Mouse (Mus musculus) CH12F3 (cell line): ENCODE measurements at regions not wholly inside any gene's neighbourhood (a gene's known extent, or its start where the extent isn't known, plus 50 kb on each side); places are given as distances from the start of the nearest gene placed in this dataset.

ENCODE experiments used
- in situ Hi-C: fragments of 300-500 bp; cut with MboI; formaldehyde crosslinking; loops from 2 replicates; pipeline ENCODE4 v1.14.3; 2020; ENCODE audit warnings: low sequenced_read_pairs

DNA sequence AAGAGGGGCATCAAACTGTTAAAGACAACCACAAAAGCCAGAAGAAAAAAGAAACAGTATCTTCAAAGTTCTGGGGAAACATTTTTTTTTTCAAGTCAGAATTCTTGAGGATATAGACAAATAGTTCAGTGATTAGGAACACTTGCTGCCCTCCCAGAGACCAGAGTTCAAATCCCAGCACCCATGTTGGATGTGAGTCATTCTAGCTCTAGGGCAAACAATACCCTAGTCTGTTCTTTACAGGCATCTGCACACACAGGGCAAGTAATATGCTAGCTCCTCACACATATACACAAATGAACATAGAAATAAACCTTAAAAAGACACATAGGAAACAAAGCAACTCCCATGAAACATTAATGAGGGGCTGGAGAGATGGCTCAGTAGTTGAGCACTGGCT, 256.8 kb downstream of the Mreg start:
- in situ Hi-C loops: no loop called here

DNA sequence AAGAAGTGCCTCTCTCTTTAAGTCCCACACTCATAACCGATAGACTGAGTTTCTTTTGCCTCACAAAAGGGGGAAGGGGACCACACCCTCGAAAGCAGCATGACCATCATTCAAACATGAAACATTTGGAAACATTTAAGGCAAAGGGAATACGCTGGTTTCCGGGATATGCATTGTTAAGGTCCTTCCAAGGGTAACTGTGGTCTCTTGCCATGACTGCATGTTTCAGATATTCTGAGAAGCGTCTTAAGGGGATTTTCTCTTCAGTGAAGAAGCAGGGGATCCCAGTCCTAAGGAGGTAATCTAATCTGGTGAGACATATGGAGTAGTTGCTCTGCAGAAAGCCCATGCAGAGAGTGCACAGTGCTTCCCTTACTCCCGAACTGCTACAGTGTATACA, 258.8 kb downstream of the Mreg start:
- in situ Hi-C loops: no loop called here

DNA sequence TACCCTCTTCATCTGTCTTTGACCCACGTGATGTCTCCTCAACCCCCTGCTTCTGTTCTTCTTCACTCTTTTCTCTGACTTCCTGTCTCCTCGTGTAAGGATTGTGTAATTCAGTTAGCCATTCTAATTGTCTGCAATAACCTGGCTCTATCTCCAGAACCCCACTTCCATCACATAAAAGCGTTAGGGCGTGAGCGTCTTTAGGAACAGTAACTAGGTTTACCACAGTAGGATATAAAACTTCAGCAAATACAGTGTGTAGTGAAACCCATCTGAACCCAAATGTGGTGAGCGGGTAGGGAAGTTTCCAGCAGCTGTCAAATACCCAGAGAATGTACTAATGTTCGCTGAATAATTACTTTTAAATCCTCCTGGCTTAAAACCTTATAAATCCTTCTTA, 262.6 kb downstream of the Mreg start:
- in situ Hi-C loops: no loop called here

DNA sequence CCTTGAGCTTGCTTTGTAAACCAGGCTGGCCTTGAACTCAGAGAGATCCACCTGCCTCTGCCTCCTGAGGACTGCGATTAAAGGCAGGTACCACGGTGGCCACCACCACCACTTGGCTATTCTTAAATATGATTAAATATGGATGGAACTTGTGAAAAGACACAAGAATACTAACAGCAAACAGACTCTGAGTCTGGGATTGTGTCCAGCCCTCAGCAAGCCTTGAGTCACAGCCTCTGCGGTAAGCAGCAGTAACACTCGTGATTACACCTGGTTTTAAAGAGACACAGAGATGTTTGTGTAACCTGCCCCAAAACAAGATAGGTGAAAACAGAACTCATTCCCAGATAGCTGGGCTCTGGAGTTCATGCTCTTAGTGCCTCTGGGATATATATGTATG, 263.4 kb downstream of the Mreg start:
- in situ Hi-C loops: no loop called here

DNA sequence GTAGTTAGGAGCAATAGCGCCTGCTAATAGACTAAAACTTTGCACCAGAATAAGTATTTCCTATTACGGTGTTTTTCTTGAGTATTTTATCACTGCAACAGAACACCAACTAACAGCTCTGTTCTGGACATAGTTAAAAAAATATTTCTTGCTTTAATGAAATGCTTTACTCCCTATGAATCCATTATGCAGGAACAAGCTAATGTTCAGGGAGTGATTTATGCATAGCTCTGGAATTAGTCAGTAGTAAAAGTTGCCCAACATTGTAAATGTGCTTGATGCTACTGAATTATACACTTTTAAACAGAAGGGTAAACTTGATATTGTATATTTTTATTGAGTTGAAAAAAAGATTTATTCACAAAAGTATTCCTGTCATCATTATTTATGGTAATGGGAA, 264.6 kb downstream of the Mreg start:
- in situ Hi-C loops: no loop called here

DNA sequence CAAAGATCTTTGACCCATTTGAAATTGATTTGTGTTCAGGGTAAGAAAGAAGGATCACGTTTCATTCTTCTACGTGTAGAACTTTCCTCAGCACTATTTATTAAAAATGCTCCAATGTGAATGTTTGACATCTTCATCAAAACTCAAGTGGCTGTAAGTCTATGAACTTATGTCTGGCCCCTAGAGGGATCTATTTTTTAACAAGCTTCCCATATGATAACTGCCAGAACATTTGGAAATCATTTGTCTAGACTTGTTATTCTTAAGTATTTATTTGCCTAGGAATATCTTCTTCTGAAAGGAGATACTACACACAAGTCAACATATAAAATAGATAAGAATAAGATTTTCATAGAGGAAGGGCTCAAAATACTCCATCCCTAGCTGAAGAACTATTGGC, 265.2 kb downstream of the Mreg start:
- in situ Hi-C loops: no loop called here

DNA sequence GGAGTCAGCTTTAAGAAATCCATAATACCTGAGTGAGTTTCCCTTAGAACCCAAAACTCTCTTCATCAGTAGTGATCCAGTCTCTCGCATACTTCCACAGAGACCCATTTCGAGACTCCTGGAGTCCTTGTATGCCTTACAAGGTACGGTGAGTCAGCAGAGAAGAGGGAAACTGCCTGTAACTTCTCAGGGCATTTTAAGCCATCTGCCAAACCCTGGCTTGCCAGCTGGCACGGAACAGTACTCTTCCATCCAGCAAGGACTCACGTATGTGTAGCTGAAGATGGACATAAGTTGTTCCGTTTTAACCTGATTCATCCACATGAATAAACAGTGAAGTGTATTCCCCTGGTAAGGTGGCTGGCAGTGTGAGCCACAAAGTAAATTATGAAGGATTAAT, 267.0 kb downstream of the Mreg start:
- in situ Hi-C loops: no loop called here

DNA sequence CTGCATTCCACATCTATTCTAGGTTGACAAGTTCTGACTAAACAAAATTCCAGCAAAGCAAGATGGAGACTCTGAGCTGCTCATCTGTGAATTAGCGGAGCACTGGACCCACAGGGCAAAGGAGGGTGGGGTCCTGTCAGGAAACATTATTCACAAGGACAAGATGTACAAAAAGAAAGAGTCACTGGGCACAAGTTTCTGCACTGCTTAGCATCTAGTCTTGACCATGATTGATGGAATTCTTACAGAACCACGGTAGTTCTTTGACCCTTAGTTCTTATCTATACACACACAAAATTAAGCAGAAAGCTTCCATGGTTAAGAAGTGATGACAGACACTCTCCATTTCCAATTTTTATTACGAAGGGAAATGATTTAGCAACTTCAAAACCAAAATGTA, 267.6 kb downstream of the Mreg start:
- in situ Hi-C loops: no loop called here

DNA sequence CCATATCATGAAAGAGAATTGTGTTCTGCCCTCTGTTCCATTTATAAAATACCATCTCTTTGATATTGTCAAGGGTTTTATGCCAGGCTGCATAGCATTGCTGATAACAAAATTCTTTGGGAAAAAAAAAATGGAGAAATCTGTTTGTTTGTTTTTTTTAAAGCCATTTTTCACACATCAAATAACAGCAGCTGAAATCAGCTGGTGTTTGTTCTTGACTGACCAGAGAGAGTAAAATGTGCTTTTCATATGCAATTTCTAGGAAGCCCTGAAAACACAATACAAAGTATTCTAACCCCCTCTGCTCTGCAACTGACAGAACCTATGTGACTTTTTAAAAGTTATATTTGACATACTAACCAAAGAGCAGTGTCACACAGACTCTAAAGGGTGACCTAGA, 270.0 kb downstream of the Mreg start:
- in situ Hi-C loops: no loop called here

DNA sequence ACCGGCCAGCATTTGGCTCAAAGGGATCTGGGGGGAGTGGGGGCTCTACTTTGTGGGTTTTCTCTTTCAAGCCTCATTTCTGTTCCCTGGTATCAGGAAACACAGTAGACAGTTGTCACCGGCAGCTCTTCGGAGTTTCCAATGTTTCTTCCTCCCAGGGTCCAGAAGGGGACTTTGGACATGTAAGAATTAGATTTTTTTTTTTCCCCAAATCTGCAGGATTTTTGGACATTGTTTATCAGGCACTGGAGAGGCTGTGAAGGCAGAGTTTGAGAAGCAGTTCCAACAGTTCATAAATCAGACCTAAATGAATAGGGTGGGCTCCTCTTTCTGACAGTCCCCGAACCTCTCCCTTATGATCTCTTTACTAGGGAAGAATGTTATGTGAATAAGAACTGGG, 270.4 kb downstream of the Mreg start:
- in situ Hi-C loops: no loop called here

DNA sequence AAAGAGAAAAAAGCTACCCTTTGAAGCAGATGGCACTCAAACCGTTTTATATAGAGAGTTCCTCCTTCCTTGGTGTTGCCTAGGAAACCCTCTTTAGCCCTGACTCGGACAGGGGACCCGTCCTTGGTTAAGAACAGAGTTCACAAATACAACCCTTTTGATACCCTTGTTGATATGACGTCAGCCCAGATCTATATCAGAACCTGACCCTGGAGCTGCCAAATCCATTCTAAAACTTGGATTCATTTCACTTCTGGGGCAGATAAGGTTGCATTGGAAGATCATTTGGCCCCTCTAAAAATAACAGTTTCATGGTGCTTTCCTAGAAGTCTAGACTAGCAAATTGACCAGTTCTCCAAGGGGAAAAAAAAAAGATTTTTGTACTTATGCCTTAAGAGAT, 271.2 kb downstream of the Mreg start:
- in situ Hi-C loops: no loop called here

DNA sequence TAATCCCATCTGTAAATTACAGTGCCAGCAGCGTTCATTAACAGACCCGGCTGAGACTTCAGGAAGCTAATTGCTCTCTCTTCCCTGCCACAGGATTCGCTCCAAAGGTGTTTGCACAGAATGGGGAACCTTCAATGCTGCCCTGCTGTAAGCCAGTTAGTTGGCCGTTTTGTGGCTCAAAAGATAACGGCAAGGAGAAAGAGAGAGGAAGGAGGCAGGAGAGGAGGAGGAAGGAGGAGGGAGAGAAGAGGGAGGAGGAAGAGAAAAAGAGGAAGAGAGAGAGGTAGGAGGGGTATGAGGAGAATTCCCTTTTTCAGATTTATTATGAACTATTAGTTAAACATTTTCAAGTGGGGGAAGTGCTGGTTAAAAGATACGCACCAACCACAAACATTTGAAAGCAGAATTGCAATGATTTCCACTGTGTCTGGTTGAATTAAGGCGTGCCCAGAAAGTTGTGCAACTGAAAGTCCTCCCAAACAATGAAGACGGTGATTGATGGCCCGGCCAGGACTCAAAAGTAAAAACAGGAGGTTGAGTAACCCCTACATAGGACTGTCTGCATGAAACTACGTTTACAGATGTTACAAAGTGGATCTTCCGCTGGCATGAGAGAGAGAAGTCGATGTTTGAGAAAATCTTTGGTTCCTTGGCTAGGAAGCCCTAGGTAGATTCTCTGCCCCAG, 273.6 kb downstream of the Mreg start:
- in situ Hi-C loops: no loop called here

DNA sequence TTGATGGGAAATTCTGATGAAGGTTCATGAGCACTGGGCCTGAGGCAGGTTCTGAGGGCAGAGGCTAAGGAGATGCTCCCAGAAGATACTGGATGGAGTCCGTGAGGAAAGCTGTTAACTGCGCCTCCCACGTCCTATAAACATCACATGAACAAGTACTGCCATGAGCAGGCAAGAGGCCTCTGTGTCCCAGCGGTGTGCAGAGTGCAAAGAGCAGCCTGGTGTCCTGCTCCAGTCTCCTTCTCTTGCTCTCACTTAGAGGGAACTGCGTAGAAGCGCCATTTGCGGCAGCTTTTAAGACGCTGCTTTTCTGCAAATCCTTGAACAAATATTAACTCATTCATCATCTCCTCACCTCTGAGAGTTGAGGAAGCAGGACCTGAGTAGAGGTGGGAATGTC, 274.2 kb downstream of the Mreg start:
- in situ Hi-C loops: no loop called here

DNA sequence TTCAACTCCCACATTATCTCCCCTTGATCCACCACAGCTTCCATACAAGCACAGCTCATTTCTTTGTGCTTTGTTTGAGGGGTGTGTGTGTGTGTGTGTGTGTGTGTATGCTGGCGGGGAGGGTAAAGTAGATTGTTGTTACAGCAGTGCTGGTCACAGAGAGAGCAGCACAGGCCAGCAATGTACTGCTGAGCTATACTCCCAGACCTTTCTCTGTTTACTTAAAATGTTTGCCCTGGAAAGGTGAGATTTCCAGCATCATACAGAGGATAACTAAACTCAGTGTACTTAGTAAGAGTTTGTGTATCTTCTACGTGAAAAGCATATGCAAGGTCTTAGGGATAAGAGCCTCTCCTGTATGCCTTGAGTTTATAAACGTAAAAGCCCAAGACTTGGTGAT, 274.9 kb downstream of the Mreg start:
- in situ Hi-C loops: no loop called here

DNA sequence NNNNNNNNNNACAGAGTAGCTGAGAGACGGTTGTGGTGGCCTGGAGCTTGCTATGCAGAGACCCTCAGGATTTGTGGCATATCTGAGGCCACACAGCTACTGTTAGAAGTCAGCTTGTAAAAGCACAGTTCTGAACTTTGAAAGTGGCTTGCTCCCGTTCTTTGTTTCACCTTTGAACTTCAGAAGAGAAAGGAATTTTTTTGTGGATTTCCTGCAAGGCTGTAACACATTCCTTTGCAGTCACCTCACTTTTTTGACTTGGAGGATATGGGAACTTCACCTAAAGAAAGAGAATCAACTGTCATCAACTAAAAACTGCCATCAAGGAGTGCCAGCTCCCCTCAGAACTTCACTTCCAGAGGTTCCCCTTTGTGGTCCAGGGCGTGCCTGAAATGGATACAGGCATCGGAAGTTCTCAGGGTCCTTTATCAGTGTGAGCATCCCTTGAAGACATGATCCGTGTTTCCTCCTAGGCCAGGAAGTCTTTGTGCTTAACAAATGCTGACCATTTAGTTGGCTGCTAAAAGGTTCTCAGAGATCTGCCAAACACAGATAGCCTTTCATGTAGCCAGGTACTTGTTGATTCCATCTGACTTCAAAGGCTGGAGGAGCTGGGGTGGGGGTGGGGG, 275.5 kb downstream of the Mreg start:
- in situ Hi-C loops: no loop called here

DNA sequence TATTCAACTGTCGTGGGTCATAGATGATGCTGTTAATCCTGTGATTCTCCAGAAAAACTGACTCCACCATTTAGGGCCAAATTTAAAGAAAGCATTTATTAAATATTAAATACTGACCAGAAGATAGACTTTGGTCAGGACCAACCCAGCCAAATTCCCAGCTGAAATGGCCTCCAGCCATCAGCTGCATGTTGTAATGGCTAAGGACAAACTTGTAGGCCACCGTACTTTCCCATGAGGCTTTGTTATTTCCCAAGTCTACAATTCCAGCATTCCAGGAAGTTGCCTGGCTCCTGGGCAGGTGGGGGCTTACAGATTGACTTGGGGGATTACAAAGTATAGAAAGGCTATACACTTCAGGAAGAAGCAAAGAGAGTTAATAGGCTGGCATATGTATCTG, 272.5 kb upstream of the Fn1 start:
- in situ Hi-C loops: no loop called here

DNA sequence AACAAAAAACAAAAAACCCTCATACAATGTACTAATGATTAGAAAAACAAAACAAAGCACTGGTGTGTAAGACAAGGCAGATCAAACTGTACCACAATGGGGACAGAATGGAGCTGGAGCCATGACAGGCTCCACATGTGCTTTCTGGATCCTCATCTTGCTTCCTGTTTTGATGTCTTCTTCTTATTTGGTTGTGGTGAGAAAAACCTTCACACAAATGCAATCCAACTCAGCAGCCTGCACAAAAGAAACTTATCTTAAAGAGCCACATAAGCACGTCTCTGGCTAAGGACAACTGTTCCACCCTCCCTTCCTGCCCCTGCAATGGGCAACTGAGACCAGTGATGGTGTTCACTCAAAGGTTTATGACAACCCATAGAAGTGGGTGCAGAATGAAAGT, 271.9 kb upstream of the Fn1 start:
- in situ Hi-C loops: no loop called here

DNA sequence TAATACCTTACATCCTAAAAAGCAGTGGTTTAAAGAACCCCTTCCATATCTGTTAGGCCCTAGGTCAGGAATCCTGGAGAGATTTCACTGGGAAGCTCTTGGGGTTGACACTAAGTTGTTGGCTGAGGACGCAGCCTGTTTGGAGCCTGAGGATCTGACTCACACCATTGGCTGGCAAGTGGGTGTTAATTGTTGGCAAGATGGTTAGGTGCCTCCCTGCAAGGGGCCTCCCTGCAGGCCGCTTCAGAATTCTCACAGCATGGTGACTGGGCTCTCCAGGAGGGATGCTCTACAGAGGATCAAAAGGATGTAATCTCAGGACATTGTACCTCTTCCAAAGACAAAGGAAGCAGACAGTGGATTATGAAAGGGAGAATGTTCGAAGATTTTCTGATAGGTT, 270.7 kb upstream of the Fn1 start:
- in situ Hi-C loops: no loop called here

DNA sequence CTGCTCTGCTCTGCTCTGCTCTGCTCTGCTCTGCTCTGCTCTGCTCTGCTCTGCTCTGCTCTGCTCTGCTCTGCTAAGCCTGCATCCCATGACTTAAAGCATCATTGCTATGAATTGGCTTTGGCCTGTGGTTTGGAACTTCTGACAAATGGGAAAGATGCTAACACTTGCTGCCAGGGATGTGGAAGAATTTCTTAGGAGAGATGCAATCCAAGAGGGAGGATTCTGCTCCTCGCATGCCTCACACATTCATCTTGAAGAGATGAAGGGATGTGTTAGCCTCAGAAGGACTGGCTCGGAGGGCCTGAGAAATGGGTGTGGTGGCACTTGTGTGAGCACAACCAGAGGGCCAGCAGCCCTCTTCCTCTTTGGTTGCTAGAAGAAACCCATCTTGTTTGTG, 268.5 kb upstream of the Fn1 start:
- in situ Hi-C loops: no loop called here

DNA sequence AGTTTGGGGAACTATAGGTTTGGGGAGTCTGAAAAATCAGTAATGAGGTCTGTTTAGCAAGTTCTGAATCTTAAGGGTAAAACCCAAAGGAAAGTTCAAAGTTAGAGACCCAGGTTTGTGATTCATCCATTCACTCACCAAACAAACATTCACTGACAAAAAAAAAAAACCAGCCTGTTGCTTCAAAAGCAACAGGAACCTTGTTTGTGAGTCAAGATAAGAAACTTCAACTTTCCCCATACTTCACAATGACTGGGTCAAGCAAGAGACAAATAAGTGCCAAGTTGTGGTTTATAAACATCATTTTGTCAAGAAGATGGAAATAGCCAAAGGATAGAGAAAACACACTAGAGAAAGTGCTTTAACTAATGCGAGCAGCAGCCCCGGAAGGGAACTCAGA, 266.9 kb upstream of the Fn1 start:
- in situ Hi-C loops: no loop called here

DNA sequence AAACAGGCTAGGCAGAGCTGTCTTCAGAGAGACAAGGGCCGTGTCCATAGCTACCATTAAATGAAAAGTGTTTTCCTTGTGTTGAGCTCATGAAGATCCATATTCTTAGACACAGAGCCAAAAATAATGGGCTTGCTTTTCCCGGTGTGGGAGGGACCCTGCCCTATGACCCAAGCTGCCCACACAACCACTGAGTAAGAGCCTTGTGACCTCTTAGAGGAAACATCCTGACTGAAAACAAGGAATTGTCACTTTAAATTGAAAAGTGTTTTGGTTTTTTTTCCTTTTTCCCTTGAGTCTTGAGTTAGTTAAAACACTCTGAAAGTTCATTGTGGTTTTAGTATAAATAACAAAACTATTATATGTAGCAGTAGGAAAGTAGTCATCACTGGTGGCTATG, 264.0 kb upstream of the Fn1 start:
- in situ Hi-C loops: no loop called here

DNA sequence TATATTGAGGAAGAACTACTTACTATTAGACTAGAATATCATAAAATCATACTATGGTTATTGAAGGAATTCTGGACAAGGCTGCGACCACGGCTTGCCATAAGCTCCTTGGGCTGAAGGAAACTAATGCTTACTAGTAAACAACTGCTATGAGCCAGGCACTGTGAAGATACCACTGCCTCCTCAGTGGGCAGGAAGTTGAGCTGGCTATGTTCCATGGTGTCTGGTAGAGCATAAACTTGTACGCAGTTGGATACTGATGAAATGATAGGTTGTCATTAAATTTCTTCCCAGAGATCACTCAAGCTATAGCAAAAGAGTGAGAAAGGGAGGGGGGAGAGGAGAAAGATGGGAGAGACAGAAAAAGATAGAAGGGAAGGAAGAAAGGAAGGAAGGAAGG, 261.4 kb upstream of the Fn1 start:
- in situ Hi-C loops: no loop called here

DNA sequence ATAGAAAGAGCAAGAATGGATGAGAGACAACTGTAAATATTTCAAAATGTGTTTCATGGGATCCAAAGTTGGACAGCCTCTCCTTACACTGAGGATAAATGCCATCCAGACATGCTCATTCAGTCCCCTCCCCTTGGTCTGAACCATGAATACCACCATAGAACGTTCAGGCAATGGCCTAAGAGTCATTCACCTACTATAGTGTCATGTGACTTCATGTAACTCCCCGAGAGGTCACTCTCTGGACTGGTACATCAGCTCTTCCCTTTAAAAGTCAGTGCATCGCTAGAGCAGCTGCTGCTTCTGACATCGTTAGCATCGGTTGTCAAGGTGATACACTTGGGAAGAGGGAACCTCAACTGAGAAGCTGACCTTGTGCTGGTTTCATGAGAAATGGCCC, 260.2 kb upstream of the Fn1 start:
- in situ Hi-C loops: no loop called here
